Mouse (Mus musculus) retina, postnatal 1 day (tissue): ENCODE data around the gene C1galt1.

ENCODE experiments used
- DNase-seq: peaks from one replicate; pipeline ENCODE4 v3.0.0-alpha.2; 2012

The C1galt1 gene

DNA sequence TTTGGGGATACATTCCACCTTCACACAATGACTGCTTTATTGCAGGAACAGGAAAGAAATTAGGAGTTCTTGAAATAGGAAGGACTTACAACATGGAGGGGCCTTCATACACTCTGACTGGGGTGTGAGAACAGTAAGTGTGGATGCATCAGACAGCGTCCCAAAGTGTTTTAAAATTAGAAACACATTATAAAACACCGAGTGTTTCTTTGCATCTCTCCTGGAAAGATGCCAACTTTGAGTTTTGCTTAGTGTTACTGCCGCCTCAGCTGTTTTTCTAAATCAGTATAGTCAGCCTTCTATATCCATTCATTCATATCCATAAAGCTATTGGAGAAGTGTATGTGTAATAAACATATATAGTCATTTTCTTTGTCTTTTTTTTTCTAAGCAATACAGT, 16.4 kb downstream of the C1galt1 start:
- no peak for DNase-seq

GRCm38 (mm10) chr6:7863354-7863753, 18.7 kb downstream of the C1galt1 start:
- DNase-seq = no peak

GRCm38 (mm10) chr6:7876836-7877235, 32.2 kb downstream of the C1galt1 start:
- no peak for DNase-seq

DNA sequence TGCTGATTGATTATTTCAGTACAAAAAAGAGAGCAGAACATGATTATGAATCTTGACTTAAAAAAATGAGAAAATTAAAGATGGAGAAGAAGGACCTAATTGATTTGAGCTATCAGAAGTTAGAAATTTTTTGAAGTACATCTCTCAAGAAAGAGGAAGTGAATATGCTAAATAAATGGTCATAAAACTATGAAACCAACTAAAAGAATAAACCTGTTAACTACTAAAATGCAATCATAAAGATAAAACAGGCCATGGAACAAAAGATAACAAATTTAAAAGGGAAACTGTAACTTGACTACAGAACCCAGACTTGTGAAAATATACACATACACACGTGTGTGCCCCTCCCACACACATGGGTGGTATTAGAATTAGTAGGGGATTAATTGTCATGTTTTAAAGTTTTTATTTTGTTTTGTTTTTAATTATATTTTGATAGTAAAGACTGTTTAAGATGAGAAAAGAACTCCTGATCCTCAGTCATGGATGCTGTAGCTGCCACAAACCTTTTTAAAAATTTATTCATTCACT, 37.0 kb downstream of the C1galt1 start:
- no peak for DNase-seq

DNA sequence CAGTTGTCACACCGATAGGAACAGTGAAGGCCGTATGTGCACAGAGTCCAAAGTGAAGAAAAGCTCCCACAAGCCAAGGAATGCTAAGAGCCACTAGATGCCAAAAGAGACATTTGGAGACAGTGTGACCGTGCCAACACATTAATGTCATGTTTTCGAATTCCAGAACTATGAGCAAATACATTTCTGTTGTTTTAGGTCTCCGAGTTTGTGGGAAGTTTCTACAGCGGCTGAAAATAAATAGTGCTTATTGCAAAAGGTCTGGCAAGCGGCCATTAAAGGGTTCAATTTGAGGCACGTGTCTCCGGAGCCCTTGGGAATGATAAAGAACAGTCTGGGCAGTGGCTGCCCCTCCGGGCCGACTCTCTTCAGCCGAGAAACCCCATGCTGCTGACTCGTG, 37.9 kb downstream of the C1galt1 start:
- no peak for DNase-seq

DNA sequence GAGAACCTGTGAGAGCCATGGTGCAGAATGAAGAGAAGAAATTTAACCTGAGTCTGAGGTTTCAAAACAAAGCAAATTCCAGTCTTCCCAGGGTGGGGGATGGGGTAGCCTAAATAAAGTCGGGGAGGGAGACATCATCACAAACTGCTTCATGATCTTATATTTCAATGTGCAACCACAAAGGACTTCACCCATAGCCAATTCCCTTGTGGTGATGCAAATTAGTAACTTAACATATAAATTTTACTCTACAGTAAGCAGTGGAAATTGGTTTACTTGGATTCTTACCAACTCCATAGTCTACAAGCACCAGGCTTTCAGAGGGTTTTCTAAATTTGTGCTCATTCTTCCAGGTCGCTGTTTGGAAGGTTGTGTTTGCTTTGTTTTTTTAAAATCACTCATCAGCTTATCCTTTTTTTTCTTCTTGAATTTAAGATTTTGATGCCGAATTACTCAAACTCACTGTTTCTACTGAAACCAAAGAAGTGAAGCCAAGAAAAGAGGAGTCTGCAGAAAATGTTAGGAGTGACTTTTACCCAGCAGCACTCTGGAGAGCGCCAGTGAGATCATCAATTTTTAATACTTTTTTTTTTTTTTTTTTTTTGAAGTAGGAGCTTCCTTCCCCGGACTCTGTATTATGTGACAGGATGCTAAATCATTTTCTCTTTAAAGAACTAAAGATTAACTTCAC, 41.5 kb downstream of the C1galt1 start:
- DNase-seq = peak; percentile 1

DNA sequence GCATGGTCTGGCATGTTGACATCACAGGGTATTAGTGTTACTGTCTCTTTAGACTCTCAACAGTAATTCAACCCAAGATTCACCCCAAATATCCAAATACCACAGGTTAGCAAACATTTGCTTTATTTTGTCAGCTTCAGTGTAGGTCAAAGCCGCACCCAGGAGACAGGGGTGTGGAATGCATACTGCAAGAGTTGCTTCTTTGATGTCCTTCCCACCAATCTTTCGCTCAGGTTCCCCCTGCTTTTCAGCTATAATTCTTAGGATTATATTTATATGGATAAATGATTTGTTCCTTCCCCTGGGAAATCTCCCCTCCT, 42.0 kb downstream of the C1galt1 start:
- DNase-seq = no peak

GRCm38 (mm10) chr6:7896339-7896738, 51.7 kb downstream of the C1galt1 start:
- DNase-seq = no peak

- DNase-seq = no peak
These were observed 67.4 kb downstream of the C1galt1 start for GRCm38 (mm10) chr6:7912015-7912414.
